Mouse (Mus musculus) kidney, postnatal 0 days (tissue): Measurements from ENCODE around the gene Slc25a18. TPM values are rescaled to one million over a fixed set of nuclear protein-coding genes. Genes with fewer than 3 reads are reported as not detected.
"Not testable (repeated sequence)": the region's sequence is repeated elsewhere in the genome, so short reads cannot be mapped to it uniquely, and the experiment has no call there.

Source experiments
- ATAC-seq: fragments of 200-750 bp; cut with Nextera tagmentation; replicated peaks from 2 replicates; pipeline ENCODE4 v1.8.0; 2017; ENCODE audit warnings: low read depth, moderate number of reproducible peaks, moderate TSS enrichment, moderate library complexity; ENCODE audit not compliant: low FRiP score
- DNase-seq: peaks from one replicate; pipeline ENCODE4 v3.0.0-alpha.2; 2016; ENCODE audit warnings: low spot score
- H3K27ac ChIP-seq: fragments of 300-500 bp; sonication (generic); 2 replicates; pipeline ENCODE4 v1.5.1; 2014; ENCODE audit warnings: mild to moderate bottlenecking
- H3K27me3 ChIP-seq: fragments of 300-500 bp; sonication (generic); 2 replicates; pipeline ENCODE4 v1.6.1; 2014; ENCODE audit warnings: low read length, mixed read lengths; ENCODE audit not compliant: insufficient read depth
- H3K36me3 ChIP-seq: fragments of 300-500 bp; sonication (generic); 2 replicates; pipeline ENCODE4 v1.6.1; 2014; ENCODE audit warnings: low read length, mixed read lengths; ENCODE audit not compliant: insufficient read depth
- H3K4me1 ChIP-seq: fragments of 300-500 bp; sonication (generic); replicated peaks from 2 replicates; pipeline ENCODE4 v1.6.1; 2014; ENCODE audit warnings: antibody characterized with exemption, low read length, mixed read lengths; ENCODE audit not compliant: insufficient read depth
- H3K4me2 ChIP-seq: fragments of 300-500 bp; sonication (generic); 2 replicates; pipeline ENCODE4 v1.6.1; 2014; ENCODE audit warnings: mild to moderate bottlenecking, low read length, moderate library complexity, mixed read lengths
- H3K4me3 ChIP-seq: fragments of 300-500 bp; sonication (generic); replicated peaks from 2 replicates; pipeline ENCODE4 v1.5.1; 2014; ENCODE audit warnings: low read depth, low read length
- H3K9ac ChIP-seq: fragments of 300-500 bp; sonication (generic); 2 replicates; pipeline ENCODE4 v1.6.1; 2014; ENCODE audit warnings: low read depth, low read length
- H3K9me3 ChIP-seq: fragments of 300-500 bp; sonication (generic); replicated peaks from 2 replicates; pipeline ENCODE4 v1.6.1; 2016; ENCODE audit warnings: low read length, inconsistent platforms, mixed read lengths
- CTCF ChIP-seq: IDR thresholded peaks from 2 replicates; pipeline ENCODE4 v1.5.1; 2016; ENCODE audit warnings: antibody characterized with exemption, low read depth, mild to moderate bottlenecking, moderate library complexity
- WGBS: fragments of 180-500 bp; shearing (Covaris S2); extraction: QIAGEN DNeasy Blood & Tissue Kit; methylation state at CpG from one replicate; pipeline ENCODE4 v1.1.7; 2014; 5-methylcytosine and 5-hydroxymethylcytosine counted together
- polyA plus RNA-seq: library from polyadenylated mRNA; unstranded; fragments of >200 nt; fragmentation: Nextera tagmentation; extraction: Ambion mirVana; gene quantifications from 2 replicates; pipeline ENCODE4 v1.2.1, GENCODE M21; 2015

Slc25a18 gene
- polyA plus RNA-seq, 1 experiment from 2014 or later, result not detected

DNA sequence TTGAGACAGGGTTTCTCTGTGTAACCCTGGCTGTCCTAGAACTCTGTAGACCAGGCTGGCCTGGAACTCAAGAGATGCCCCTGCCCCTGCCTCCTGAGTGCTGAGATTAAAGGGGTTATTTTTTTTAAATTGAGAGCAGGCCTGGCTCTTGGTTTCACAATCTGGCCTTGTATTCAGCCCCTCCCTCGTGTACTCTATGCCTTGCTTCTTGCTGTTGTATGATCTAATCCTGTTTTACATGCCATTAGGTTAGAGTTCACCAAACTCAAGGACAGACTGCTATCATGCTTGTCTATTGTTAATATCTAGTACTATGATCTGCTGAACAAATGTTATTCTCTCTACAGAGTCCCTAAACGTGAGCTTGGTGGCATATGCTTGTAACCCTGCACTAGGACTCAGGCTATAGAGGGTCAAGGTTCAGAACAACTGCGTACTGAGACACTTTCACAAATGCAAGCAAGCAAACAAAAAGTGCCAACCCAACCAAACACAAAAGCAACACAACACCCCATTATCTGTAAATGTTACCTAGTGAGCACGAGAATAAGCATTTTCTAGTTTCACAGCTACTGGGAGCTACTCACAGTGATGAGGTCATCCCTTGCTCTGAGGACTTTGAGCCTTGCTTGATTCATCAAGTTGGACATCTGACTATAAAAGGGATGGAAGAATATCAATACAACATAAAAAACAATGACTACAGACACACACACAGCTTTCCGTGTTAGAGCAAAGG lies 33.8 kb downstream of the Slc25a18 start:
- Histone ChIP-seq H3K4me3 (no peak overlapping the region), H3K9me3 (no peaks in the 10 kb centered on the region), H3K9ac (no peak overlapping the region), H3K36me3 (peaks cover 62% of the 10 kb centered on the region), H3K4me2 (no peak overlapping the region), H3K27me3 (no peaks in the 10 kb centered on the region), H3K27ac (no peak overlapping the region), H3K4me1 (no peaks in the 10 kb centered on the region)
- DNase-seq (no peak), ATAC-seq (no peak)
- WGBS, result 84% methylated on average over 5 of the region's 5 CpGs
- TF ChIP-seq CTCF, result no peak

DNA sequence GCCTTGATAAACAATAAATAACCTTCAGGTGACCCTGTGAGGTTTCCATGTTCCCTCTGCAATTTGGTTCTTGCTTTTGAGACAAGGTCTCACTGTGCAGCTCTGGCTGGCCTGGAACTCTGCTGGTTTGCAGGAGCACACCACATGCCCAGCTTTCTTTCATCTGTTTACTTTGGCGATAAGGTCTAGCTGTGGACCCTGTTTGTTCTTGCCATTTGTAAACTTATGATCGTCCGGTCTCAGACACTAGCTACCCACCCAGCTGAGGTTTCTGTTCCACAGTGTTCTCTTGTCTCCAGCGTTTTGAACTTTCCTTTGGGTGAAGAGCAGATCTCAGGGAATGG lies 34.3 kb downstream of the Slc25a18 start:
- Histone ChIP-seq H3K4me1 (no peaks in the 10 kb centered on the region), H3K4me2 (no peak overlapping the region), H3K36me3 (peaks cover 56% of the 10 kb centered on the region), H3K27ac (no peak overlapping the region), H3K27me3 (no peaks in the 10 kb centered on the region), H3K9ac (no peak overlapping the region), H3K9me3 (no peaks in the 10 kb centered on the region), H3K4me3 (no peak overlapping the region)
- TF ChIP-seq CTCF, result no peak
- DNase-seq (no peak), ATAC-seq (no peak)
- 91% methylated on average over 4 of the region's 4 CpGs for WGBS

DNA sequence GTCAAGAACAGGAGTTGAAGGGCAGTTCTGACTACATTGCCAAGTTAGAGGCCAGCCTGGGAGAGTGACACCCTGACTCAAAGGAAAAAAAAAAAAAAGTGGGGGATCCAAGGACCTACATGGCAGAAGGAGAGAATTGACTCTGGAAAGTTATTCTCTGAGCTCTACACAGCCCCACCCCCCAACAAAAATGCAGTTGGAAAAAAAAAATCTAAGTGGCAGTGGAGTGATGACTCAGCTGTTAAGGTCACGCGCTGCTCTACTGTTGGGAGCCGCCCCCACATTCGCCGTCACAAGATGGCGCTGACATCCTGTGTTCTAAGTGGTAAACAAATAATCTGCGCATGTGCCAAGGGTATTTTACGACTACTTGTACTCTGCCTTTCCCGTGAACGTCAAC lies 38.6 kb downstream of the Slc25a18 start:
- H3K4me1 ChIP-seq, H3K4me3 ChIP-seq, H3K9me3 ChIP-seq, H3K27me3 ChIP-seq, H3K27ac ChIP-seq, H3K9ac ChIP-seq, DNase-seq, H3K4me2 ChIP-seq, ATAC-seq: not testable (repeated sequence)
- H3K36me3 ChIP-seq, result peaks cover 22% of the 10 kb centered on the region
- 98% methylated on average over 6 of the region's 10 CpGs for WGBS

DNA sequence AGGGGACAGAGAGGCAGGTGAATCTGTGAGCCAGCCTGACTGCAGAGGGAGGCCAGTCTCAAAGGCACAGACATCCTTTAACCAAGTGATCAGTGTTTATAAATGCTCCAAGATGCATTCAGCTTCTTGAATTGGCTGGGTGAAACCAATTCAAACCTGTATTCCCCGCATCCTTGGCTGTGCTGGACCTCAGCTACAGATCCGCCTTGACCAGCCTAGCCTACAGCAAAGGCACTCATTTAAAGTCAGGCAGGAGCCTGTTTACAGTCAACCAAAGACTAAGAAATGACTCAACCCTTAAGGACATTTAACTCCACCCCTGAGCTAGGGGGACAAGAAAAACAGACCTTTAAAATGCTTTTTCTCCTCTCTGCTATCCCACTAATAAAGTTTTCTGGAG lies 45.9 kb downstream of the Slc25a18 start:
- Histone ChIP-seq H3K4me3 (no peak overlapping the region), H3K4me1 (peaks cover 7% of the 10 kb centered on the region; the same call in 1 of the 2 replicates), H3K9me3 (no peaks in the 10 kb centered on the region), H3K36me3 (peaks cover 17% of the 10 kb centered on the region; the same call in 1 of the 2 replicates), H3K9ac (no peak overlapping the region), H3K27me3 (no peaks in the 10 kb centered on the region), H3K4me2 (no peak overlapping the region), H3K27ac (peak overlapping the region; percentile 15; the same call in 1 of the 2 replicates)
- 86% methylated on average over 2 of the region's 2 CpGs for WGBS
- TF ChIP-seq CTCF, result no peak
- ATAC-seq (no peak), DNase-seq (no peak)

DNA sequence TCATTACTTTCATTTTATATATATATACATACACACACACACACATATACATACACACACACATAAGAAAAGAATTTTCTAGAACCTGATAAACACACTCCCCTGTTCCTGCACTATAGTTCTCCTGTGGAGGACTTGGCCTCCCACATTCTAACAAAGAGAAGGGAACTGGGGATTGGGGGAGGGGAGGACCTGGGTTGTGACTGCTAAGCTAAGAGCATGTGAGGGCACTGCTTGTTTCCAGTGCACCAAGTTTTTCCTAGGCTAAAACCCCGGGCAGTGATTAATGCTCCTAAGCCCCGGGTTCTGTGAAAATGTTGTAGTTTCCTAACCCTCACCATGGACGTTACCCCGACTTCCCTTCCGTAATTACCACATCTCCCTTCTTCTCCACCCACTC lies 46.8 kb downstream of the Slc25a18 start:
- WGBS, result 85% methylated on average over 5 of the region's 5 CpGs
- TF ChIP-seq CTCF, result no peak

DNA sequence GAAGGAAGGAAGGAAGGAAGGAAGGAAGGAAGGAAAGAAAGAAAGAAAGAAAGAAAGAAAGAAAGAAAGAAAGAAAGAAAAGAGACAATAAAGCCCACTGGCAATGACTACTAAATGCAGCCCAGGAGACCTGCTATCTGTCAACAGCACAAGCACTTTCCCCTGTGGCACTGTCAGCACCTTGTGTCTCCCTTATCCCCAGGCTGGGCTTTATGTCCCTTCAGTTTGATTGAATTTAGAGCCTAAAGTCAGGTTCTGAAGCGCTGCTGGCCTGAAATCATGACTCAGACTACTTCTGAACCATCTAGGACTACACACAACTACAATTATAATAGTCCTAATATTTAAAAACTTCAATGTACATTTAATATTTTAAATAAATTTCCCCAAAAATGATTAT lies 47.6 kb downstream of the Slc25a18 start:
- DNase-seq, result no peak
- Histone ChIP-seq H3K9me3 (no peaks in the 10 kb centered on the region), H3K36me3 (peaks cover 17% of the 10 kb centered on the region; the same call in 1 of the 2 replicates), H3K27ac (no peak overlapping the region), H3K4me3 (peak overlapping the region; percentile 86), H3K4me2 (peak overlapping the region; percentile 67), H3K9ac (peak overlapping the region; percentile 81; the same call in 1 of the 2 replicates), H3K4me1 (peaks cover 7% of the 10 kb centered on the region; the same call in 1 of the 2 replicates), H3K27me3 (no peaks in the 10 kb centered on the region)
- no peak for ATAC-seq
- 82% methylated on average over 1 of the region's 1 CpGs for WGBS
- TF ChIP-seq CTCF, result no peak

More for the DNA sequence above, 46.8 kb downstream of the Slc25a18 start:
- Histone ChIP-seq H3K27me3 (no peaks in the 10 kb centered on the region), H3K27ac (peak overlapping the region; percentile 1; the same call in 1 of the 2 replicates), H3K9me3 (no peaks in the 10 kb centered on the region), H3K4me3 (no peak overlapping the region), H3K36me3 (peaks cover 17% of the 10 kb centered on the region; the same call in 1 of the 2 replicates), H3K9ac (no peak overlapping the region), H3K4me2 (peak overlapping the region; percentile 21; the same call in 1 of the 2 replicates), H3K4me1 (peaks cover 7% of the 10 kb centered on the region; the same call in 1 of the 2 replicates)
- DNase-seq, result no peak
- no peak for ATAC-seq
